Mouse (Mus musculus): ENCODE data around the gene Hist1h2ad.
A peak's percentile ranks its signal among the peaks of the same experiment; 100 is the strongest.
"Not testable (repeated sequence)": the region's sequence is repeated elsewhere in the genome, so short reads cannot be mapped to it uniquely, and the experiment has no call there.

Gene Hist1h2ad

GRCm38 (mm10) chr13:23573898-23574524 is at the start of gene Hist1h2ad, which contains the start of gene Hist1h2bf:
Gene Hist1h2ad (plus strand): TSS chr13:23574381.
Gene Hist1h2bf (minus strand): TSS chr13:23574196.
- peak; percentile 69 to 87 for DNase-seq (ENCODE audit: low spot score in 2 of 2)

GRCm38 (mm10) chr13:23524654-23525053 is 49.5 kb upstream of the Hist1h2ad start:
- peak; percentile 72 to 75 for DNase-seq (ENCODE audit: low spot score in 2 of 2)

DNA sequence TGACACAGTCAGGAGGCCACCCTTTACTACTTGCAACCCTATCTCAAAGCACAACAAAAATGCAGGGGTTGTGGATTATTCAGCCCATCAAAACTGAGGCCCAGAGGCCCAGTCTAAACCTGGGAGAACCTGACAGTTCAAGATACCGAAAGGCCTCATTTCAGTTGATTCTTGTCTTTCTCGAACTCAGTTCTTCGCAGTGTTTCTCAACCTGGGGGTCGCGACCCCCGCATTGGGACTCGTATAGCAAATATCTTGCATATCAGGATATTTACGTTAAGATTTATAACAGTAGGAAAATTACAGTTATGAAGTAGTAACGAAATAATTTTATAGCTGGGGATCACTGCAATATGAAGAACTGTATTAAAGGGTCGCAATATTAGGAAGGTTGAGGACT is 48.3 kb upstream of the Hist1h2ad start:
- no peak for DNase-seq (ENCODE audit: low spot score in 2 of 2)

- DNase-seq (ENCODE audit: low spot score in 2 of 2) = peak; percentile 89 to 96
Measured at GRCm38 (mm10) chr13:23526312-23526711, 47.9 kb upstream of the Hist1h2ad start.

DNA sequence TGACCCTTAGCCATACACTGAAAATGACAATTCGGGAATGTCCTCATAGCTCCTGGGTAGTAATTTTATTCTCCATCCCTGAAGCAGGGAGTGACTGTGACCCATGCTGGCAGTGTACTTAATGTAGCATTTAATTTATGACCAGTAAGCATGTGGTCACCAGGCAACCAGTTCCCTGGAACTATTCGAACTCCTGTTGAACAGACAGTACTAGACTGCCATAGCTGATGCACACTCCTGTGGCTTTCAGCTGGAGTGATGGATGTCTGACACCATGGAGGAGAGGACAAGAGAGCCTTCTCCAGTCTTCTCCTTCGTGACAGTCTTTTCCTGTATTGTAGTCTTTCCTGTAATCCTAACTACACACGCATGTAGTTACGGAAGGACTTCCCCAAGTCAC is 45.2 kb upstream of the Hist1h2ad start:
- no peak for DNase-seq (ENCODE audit: low spot score in 2 of 2)

- no peak for DNase-seq (ENCODE audit: low spot score in 2 of 2)
Measured at GRCm38 (mm10) chr13:23529480-23530165, 44.6 kb upstream of the Hist1h2ad start.

GRCm38 (mm10) chr13:23530181-23530900 is 43.8 kb upstream of the Hist1h2ad start:
- DNase-seq (ENCODE audit: low spot score in 2 of 2) = peak in 1 of 2 experiments; percentile 60

DNA sequence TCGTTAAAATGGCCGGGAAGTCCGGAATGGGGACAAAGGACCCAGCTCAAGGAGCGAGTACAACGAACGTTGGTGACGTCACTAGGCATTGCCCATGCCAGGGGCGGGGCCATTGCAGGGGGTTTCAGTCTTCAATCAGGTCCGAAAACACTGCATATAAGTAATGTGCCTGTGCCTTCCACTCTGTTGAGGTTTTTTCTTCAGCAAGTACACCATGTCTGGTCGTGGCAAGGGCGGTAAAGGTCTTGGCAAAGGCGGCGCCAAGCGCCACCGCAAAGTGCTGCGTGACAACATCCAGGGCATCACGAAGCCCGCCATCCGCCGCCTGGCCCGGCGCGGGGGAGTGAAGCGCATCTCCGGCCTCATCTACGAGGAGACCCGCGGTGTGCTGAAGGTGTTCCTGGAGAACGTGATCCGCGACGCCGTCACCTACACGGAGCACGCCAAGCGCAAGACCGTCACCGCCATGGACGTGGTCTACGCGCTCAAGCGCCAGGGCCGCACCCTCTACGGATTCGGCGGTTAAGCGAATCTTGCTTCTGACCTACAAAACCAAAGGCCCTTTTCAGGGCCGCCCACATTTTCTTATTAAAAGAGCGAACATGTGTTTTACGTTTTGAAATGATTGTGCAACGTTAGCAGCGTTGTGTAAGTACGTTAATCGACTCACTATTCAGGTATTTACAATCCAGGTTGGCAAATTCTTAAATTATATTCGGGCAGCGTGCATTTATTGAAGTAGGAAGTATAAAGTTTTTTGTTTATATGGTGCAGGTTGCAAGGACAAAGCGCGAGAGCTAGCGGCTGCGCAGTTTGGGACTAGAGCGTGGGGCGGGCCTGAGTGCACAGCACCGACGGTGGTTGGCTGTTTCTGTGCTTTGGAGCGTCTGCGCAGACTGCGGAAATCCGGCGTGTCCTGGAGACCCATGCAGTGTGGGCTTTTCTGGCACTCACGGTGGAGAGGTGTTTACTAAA is 43.0 kb upstream of the Hist1h2ad start, which contains the start of gene Hist1h4h:
Hist1h4h (plus strand) TSS at position 150 of the 975 bp plus-strand sequence.
- peak; percentile 87 to 96 for DNase-seq (ENCODE audit: low spot score in 2 of 2)

DNA sequence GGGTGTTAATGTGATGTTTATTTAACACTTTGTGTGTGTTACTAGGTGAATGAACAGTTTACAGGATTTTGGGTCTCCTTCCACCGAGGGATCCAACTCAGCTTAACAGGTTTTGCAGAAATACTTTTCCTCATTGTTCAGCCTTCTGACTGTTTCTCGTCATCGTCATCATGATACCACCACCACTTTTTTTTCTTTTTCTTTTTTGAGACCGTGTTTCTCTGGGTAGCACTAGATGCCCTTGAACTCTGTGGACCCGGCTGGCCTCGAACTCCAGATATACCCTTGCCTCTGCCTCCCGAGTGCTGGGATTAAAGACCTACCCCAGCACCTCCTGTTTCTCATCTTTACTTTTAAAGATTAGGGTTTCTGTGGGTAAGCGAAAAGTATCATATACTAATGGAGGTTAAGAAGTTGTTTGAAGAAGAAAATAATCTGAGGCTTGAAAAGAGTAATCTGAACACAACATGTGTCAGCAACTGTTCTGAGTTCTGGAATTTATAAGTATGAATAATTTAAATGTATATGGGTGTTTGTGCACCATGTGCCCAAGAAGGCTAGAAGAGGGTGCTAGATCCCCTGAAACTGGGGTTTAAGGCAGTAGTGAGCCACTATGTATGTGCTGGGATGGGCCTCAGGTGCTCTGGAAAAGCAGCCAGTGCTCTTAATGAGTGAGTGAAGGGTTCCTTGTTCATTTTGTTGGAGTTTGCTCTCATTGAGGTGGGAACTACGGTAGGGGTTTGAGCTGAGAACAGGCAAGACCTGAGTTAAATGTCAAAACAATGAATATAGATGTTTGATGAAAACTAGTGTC is 41.7 kb upstream of the Hist1h2ad start:
- no peak for DNase-seq (ENCODE audit: low spot score in 2 of 2)

DNA sequence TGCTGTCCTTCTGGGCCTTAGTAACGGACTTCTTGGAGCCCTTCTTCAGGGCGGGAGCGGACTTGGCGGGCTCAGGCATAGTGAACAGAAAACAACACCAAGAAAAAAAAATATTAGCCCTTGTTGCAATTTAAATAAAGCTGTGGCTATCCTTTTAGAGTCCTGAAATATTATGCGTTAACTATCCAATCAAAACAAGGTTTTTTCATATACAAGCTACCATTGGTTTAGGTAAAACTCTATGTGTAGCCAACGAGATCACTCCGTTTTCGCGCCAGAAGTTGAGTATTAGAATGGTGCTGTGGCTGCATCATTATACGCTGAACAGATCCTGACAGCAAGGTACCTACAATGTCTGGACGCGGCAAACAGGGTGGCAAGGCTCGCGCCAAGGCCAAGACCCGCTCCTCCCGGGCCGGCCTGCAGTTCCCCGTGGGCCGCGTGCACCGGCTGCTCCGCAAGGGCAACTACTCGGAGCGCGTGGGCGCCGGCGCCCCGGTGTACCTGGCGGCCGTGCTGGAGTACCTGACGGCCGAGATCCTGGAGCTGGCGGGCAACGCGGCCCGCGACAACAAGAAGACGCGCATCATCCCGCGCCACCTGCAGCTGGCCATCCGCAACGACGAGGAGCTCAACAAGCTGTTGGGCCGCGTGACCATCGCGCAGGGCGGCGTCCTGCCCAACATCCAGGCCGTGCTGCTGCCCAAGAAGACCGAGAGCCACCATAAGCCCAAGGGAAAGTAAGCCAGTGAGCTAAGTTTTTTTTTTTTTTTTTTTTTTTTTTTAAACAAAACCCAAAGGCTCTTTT is 40.4 kb upstream of the Hist1h2ad start, which contains the start of gene Hist1h2af:
Hist1h2af (plus strand) TSS at position 347 of the 808 bp plus-strand sequence.
- DNase-seq (ENCODE audit: low spot score in 2 of 2) = peak in 1 of 2 experiments; percentile 59

DNA sequence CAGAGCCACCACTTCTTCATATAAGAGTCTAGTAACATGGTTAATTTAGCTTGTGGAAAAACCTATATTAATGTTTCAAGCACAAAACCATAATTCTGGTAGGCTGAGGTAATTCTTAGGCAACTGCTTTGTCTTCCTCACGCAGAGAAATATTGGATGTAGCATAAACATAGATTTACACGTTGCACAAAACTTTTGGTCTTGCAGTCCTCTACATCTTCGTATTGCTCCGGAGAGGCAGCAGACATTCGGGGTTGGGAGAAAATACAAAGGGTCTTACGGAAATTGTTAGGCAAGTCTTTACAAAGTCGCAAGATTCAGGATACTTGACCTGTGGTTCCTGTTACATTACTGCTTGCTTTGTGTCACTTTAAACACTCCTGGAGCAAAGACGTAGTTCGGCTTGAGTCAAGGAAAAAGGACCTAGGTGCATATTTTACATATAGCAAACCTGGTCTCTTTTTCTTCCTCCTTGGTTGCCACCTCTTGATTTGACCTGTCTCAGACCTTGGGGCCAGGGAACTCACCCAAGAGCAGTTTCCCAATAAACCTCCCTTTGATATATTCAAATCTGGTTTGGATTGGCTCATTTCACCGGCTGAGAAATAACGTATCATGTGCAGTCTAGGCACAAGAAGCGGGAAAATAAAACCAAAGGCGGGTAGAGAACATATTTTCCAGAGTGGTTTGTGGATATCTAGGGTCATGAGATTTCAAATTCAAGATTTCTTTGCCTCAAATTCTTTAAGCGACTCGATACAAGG is 39.6 kb upstream of the Hist1h2ad start:
- no peak for DNase-seq (ENCODE audit: low spot score in 2 of 2)

- peak; percentile 72 to 84 for DNase-seq (ENCODE audit: low spot score in 2 of 2)
Measured at GRCm38 (mm10) chr13:23535137-23536075, 38.8 kb upstream of the Hist1h2ad start, which contains the start of gene Hist1h3g. Gene Hist1h3g (plus strand): TSS chr13:23535422.

DNA sequence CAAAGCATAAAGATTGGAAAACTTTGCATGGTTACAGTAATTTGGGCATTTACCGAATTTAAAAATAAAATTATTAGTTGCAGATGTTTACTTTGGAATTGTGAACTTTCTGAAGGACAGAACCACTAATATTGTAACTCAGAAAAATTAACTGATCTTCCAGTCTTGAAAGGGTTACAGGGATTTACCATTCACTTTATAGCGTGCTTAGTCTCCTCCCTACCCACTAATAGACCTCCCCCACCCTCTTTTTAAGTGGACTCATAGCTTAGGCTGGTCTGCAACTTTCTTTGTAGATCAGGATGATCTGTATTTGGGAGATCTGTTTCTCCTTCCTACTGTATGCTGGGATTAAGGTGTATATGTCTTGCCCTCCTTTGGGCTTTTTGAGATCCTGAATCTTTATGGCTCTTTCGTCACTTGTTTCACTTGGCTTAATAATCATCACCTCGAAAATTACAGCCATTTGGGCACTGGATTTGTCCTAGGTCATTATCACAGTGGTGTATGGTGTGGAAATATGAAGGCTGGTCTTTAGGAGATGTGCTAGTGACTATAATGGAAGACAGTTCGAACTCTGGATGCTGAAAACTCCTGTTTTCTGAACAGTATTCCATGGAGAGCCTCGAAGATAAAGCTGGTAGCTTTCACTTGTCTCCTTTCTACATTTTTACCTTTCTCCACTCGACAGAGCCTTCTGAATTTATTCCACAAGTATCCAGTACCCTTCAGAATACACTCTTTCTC is 37.9 kb upstream of the Hist1h2ad start:
- no peak for DNase-seq (ENCODE audit: low spot score in 2 of 2)

DNA sequence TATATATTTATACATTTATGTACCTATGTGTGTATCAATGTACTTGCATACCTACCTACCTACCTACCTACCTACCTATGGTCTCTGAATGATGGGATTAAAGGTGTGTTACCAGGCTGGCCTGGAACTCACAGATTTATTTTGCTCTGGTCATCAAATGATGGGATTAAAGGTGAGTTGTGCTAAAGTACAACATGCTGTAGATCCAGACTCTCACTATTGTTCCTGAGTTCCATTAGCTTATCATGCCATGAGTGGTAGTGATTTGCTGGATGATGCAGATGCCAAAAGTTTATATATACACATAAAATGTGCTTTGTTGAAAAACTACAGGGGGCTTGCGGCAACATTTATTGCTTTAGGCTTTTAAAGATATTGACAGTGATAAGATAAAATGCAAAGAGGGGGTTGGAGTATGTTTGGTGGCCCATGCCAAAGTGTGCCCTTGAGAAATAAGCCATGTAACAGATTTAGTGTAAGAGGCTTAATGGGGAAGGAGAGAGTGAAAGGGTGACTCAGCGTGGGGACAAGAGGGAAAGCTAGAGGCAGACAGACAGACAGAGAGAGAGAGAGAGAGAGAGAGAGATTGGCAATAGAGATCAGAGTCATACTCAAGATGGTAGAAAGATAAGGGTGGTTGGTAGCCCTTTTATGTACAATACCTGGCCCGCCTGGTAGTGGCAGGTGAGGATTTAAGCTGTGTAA is 37.0 kb upstream of the Hist1h2ad start:
- DNase-seq (ENCODE audit: low spot score in 2 of 2) = no peak

DNA sequence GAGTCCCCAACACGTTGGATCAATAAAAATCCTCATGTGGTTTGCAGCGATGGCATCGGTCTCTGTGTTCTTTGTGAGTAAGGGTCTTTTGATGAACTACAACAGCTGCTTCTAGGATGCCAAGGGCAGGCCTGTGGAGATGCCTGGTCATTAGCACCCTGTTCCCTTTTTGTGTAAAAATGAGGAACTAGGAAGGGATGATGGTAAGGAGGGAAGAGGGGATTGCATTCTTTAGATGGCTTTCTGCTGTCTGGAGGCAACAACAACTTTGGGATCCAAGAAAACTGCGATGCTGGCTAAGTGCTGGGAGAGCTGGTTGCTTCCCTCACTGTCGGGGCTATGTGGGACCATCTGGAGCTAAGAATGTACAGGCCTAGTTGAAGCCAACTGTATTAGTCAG is 35.9 kb upstream of the Hist1h2ad start:
- no peak for DNase-seq (ENCODE audit: low spot score in 2 of 2)

GRCm38 (mm10) chr13:23539821-23540220 is 34.4 kb upstream of the Hist1h2ad start:
- DNase-seq (ENCODE audit: low spot score in 2 of 2) = not testable (repeated sequence)
